Mouse (Mus musculus): Measurements from ENCODE around the gene Cnot10.

Gene Cnot10

DNA sequence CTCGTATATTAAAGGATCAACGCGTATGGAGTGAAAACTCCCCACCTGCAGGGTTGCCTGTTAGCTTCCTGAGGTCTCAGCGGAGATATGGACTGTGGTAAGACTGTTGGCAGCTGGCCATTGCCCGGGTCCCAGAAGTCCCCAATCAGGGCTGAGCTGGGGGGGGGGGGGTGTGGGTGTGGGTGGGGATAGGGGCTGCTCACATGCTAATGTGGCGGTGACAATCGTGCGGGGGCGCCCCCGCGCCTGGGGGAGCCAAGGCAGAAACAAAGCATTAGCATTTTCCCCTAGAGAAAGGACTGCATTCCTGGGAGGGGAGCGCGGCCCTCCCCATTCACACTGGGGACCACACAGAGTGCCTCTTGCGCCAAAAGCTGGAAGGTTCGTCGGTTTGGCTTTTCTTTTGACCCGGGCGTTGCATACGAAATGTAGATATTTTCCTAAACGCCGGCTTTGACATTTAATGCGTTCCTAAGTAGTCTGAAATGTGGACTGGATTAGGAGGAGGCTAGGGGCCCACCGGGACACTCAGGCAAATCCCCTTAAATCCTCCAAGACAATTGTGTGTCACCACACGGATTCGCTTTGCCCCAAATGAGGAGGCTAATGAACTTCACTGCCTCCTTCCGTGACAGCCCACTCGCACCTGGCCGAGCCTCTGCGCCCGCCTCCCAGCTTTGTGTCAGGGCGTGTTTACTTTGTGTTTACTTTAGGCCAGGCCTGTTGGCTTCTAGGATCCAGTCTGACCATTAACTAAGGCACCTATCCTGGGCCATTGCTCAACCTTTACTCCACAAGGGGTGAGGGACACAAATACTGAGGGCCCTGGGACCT, 55.6 kb downstream of the Cnot10 start:
- peak in 1 of 2 experiments; percentile 32 for DNase-seq (ENCODE audit: inconsistent age in 2 of 2, low spot score in 1 of 2)

DNA sequence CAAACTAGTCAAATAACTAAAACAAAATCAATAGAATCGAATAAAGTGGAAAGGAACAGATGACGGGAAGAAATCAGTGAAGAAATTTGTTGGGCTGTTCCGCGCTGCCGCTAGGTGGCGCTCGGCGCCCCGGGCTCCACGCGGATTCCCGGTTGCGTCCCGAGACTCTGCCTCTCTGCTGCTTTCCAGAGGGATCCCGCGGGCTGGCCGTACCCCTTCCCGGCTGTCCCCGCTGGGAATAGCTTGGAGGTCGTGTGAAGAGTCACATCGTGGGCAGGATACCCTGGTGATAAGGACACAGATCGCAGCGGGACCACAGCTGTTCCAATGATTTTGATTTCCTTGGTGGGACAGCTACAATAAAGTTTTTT, 56.2 kb downstream of the Cnot10 start:
- DNase-seq (ENCODE audit: inconsistent age in 2 of 2, low spot score in 1 of 2), result peak; percentile 71 to 85

DNA sequence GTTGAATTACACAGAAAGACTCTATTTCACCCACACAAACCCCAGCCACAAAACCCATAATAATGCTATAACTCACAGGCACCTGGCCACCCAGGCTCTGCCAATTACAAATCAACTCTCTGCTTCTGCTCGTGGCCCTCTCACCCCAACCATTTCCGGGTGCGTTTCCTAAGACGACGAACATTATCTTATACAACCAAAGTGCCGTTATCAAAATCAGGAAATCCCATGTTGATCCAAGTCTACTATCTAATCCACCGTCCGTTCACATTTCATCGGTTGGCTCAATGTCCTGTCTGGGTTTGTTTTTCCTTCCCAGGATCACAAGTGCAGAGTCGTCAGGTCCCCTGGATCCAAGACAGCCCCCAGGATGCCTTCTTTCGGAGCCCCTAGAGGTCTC, 61.3 kb downstream of the Cnot10 start:
- no peak for DNase-seq (ENCODE audit: inconsistent age in 2 of 2, low spot score in 1 of 2)

DNA sequence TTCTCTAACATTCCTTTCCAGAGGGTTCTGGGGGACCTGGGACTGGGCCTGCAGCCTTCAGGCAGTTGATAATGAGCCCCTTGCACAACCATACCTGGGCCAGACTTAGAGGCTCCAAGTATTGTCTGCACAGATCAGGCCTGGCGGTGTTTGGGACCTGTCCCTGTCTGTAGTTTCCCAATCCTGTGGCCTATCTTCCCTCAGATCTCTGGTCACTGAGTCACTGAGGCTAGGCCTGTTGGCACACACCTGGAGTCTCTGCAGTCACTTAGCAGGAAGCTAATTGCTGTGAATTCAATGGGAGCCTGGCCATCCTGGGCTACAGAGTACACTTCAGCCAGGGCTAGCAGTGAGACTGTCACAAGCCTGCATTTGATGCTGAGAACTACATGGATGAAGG, 64.0 kb downstream of the Cnot10 start:
- no peak for DNase-seq (ENCODE audit: inconsistent age in 2 of 2, low spot score in 1 of 2)

DNA sequence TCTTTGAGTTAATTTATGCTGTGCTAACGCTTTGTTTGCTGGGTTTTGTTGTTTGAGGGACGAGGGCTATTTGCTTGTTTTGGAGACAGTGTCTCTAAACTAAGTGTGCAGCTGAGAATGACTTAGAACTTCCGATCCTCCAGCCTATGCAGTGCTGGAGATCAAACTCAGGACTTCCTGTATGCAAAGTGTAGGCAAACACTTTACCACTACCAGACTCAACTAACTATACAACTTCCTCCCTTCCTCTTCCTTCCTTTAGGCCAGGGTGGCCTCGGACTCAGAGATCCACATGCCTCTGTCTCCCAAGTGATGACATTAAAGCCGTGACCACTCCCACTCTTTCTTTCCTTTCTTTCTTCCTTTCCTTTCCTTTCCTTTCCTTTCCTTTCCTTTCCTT, 66.5 kb downstream of the Cnot10 start:
- DNase-seq (ENCODE audit: inconsistent age in 2 of 2, low spot score in 1 of 2), result no peak

DNA sequence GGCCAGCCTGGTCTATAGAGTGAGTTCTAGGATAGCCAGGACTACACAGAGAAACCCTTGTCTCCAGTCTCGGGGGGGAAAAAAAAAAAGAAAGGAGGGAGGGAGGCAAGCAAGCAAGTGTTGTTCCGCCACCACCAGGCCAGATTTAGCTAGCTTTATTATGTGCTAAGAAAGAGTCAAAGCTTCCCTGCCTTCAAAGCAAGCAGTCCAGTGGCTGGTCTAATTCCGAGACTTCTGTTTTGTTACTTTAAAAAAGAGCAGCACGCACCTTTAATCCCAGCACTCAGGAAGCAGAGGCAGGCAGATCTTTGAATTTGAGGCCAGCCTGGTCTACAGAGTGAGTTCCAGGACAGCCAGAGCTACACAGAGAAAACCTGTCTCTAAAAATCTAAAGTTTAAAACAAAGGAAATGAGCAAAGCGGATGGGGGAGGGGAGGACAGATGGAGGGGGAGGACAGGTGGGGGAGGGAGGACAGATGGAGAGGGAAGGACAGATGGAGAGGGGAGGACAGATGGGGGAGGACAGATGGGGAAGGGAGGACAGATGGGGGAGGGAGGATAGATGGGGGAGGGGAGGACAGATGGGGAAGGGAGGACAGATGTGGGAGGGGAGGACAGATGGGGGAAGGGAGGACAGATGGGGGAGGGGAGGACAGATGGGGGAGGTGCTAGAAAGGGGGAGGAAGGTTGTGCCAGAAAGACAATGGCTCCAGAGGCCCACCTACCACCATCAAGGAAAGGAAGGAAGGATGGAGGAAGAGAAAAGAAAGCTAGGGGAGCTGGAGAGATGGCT, 71.1 kb downstream of the Cnot10 start:
- no peak for DNase-seq (ENCODE audit: inconsistent age in 2 of 2, low spot score in 1 of 2)

DNA sequence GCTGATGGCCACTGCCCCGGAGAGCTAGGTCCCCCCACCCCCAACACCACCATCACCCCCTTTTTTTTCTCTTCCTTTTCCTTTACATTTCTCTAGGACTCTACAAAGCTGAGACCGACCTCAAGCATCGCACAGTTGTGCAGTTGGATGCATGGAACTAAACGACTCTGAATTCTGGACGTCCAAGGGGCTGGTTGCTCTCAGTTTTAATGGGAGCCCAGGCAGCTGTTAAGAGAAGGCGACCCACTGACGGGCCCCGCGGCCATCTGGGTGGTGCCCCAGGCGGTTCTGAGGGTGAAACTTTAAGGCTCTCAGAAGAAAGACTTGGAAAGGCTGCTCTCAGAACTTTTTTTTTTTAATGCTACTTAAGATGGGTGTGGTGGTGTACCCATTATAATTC, 75.3 kb downstream of the Cnot10 start:
- no peak for DNase-seq (ENCODE audit: inconsistent age in 2 of 2, low spot score in 1 of 2)

DNA sequence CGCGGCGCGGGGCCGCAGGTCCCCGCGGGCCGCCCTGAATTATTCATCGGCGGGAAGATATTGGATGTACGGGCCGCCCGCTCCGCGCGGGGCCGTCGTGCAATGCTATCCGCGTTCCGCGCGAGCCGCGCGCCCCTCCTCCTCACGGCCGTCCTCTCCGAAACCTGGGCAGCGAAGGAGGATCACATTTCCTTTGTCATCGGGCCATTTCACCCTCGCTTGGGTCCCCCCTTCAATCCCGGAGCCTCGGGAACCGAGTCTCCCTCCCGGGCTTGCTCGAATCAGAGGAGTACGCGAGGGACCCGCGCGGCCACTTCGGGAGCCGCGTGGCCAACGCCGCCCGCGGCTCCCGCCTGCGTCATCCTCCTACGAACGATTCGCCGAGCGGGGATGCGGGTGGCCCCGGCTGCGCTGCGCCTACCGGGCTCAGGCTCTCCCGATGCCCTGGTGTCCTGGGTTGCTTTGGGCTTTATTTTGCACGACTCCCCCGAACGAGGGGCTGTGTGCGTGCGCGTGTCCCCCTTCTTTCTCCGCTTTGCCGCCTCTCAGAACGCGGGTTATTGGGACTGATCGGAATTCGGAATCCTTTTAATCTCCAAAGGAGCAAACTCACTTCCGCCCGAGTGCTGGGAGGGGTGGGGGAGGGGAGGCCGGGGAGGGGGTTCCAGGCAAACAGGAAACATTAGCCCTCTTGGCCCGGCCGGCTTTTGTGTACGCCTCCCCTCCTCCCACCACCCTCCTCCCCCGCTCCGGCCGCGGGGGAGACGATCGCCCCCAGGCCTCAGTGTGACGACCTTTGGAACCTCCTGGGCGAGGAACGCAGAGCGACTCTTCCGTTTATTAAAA, 76.0 kb downstream of the Cnot10 start, which contains the start of gene Trim71:
TSS of gene Trim71 (minus strand) at position 609 of the 846 bp plus-strand sequence.
- DNase-seq (ENCODE audit: inconsistent age in 2 of 2, low spot score in 1 of 2), result no peak

DNA sequence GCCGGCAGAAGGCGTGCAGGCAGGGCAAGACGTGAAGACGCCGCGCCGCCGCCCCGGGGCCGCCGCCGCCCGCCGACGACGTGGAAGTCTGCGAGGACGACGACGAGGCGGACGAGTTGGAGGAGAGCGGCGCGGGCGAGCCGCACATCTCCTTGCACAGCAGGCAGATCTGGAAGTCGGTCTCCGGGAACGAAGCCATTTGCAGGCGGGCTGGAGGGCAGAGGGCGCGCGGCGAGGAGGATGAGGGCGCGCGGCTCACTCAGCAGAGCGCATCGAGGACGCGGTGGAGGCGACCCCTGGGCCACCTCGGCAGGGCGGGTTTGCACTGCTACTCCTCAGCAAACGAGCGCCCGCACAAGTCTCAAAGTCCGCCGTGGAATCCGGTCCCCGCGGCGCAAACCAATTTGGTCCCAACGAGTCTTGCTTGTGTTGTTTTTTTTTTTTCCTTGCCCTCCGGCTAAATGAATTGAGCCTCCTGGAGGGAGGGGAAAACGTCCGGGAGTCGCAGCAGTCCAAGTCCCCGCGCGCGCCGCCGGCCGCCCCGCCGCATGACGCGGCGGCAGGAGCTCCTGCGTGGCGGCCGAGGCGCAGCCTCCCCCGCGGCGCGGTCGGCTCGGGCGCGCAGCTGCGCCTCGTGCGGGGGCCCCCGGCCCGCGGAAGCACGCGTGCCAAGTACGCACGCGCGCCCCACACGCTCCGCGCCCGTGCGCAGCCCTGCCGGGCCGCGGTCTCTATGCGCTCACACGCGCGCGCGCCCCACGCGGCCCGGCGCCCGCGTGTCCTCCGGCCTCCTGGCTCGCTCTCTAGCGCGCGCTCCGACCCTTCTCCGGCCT, 76.8 kb downstream of the Cnot10 start:
- no peak for DNase-seq (ENCODE audit: inconsistent age in 2 of 2, low spot score in 1 of 2)

DNA sequence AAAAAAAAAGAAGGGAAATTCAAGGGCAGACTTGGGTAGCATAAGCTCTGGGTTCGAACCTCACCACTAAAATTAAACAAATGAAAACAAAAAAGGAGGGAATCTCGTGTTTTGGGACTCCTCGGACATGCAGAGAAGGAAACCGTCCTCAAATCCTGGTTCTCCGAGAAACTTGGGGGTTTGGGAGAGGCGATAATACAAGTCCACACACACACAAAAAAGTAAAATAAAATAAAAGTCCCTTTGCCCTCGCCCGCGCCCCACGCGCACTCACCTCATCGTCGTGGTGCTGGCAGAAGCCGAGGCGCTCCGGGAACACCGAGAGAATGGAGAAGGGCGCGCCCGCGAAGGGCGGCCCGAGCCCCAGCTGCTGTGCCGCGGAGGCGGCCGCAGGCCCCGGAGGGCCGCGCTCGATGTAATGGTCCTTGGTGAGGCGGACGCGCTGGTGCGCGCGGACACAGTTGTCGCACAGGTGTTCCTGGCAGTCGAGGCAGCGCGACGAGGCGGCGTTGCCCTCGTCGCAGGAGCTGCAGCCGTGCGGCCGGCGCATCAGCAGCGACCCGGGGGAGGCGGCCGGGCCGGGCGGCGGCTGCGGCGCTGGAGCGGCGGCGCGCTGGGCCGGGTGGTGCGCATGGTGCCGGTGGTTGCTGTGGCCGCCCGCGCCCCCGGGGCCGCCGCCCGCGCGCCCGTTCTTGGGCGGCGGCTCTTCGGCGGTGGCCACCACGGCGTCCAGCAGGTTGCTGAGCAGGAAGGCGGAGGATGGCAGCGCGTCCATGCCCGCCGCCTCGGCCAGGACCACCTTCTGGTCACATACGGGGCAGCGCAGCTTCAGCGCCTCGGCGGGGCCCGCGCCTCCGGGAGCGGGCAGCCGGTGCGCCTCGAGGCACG, 77.7 kb downstream of the Cnot10 start:
- no peak for DNase-seq (ENCODE audit: inconsistent age in 2 of 2, low spot score in 1 of 2)

DNA sequence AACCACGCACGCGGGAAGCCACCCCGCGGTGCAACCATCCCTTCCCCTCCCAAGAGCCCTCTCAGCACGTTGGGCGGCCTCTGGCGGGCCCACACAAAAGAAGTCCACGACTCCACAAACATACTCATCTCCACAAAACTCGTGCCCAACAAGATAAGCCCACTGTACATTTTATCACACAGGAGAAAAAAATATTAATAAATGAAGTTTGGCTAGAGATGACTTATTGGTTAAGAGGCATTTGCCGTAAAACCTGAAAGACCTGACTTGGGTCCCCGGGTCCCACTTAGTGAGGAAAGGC, 78.4 kb downstream of the Cnot10 start:
- DNase-seq (ENCODE audit: inconsistent age in 2 of 2, low spot score in 1 of 2), result no peak

DNA sequence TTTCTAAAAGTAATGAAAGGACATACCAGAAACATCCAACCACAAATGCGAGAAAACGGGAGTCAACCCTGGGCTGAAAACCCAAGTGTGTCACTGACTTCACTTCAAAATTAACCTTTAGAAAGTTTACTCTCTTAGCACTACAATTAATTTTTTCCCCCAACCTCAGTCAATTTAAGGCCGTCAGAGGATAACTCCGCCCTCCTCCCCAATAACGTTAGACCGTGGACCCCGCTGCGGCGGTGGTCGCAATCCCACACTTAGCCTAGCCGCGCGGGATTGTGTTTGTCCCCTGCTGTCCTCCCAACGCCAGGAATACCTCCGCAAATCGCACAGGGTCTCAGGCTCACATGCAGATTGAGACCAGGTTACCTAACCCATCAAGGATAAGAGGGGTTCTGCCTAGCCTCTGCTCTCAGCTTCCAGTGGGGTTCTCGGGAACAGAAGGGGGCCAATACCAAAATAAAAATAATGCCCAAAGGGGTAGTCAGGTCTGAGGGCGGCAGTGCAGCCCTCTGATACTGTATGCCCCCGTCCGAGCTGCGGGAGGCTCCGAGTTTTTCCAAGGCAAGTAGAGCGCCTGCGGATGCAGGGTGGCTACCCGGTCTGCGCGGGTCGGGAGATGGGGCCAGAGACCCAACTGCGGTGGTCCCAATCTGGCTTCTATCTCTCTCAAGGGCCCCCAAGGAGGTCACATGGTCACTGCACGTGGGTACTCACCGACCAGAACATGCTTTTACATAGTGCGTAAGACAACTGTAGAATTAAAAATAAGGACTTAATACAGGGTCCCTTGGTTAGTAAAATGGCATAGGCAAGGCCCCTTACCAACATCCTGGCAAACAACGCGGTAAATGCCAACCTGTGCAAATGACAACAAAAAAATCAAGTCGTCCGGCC, 79.0 kb downstream of the Cnot10 start:
- DNase-seq (ENCODE audit: inconsistent age in 2 of 2, low spot score in 1 of 2), result no peak

DNA sequence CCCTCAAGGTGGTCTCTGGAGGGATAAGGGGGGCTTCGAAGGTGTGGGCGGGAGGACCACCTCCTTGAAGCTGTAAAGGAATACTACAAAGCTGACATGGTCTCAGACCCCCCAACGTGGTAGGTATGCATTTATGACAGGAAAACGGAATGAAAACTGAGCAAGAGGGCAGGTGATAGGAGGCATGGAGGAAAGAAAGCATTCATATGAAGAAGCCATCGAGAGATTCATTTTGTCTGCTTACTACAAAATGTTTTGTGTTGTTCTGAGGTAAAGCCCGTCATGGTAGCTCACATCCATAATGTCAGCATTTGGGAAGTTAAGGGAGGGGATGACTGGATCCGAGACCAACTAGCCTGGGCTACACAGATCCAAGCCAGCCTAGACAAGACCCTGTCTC, 79.8 kb downstream of the Cnot10 start:
- DNase-seq (ENCODE audit: inconsistent age in 2 of 2, low spot score in 1 of 2), result no peak

DNA sequence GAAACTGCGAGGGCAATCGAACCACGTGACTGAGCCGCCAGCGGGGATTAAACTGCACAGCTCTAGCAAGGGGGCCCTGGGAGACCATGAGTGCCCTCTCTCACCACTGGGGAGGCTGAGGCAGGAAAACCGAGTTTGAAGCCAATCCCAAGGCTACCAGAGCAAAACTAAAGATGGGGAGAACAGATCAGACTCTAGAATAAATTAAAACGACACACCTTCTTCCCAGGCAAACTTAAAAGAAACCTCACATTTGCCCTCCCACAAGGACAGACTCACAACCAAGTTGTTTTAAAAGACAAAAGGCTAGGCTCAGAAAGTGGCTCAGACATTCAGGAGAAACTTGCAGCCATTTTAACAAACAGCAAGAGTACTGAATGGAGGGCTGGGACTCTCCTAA, 82.9 kb downstream of the Cnot10 start:
- no peak for DNase-seq (ENCODE audit: inconsistent age in 2 of 2, low spot score in 1 of 2)

DNA sequence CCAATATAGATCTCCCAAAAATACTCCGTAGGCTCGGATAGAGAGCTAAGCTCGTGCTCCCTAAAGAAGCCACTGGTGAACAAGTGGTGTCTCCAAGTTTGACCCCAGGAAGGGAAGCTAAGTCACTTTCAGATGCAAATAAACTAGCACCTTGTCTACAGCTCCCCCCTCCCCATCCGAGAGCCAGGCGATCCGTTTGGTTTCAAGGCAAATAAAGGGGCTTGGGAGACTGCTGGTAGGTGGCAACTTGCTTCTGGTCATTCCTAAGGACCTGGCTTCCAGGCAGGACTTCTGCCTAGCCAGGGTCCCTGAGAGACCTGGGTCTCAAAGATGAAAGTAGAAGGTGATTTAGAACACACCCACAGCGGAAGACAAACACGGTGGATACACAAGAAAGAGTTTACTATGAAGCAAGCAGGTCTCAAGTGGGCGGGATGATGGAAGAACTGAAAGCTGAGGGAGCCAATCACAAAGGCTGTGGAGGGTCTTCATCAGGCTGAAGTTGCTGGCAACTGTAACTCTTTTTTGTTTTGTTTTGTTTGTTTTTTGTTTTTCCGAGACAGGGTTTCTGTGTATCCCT, 83.6 kb downstream of the Cnot10 start:
- DNase-seq (ENCODE audit: inconsistent age in 2 of 2, low spot score in 1 of 2), result no peak

DNA sequence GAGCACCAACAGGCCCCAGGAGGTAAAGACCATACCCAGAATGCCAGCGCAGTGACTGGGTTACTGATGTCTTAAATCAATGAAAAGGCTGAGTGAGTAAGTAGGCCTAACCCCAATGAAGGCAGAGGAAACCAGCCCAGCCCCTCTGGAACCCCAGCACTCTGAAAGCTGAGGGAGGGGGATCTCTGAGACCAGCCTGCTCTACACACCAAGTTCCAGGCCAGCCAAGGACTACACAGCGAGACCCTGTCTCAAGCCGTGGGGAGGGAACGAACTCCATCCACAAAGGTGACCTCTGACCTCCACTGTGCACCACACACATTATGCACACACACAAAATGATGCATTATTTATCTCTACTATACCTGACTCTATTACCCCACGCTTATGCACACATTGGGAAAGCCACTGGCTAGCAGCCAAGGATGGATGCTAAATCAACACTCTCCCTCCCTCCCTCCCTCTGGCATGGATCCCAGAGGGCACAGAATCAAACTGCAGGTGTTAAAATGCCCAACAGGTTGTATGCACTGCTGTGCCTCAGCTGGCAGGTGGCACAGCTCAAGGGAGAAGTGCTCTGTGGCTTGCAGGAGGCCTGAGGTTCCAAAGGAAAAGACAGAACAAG, 85.5 kb downstream of the Cnot10 start:
- DNase-seq (ENCODE audit: inconsistent age in 2 of 2, low spot score in 1 of 2), result no peak

DNA sequence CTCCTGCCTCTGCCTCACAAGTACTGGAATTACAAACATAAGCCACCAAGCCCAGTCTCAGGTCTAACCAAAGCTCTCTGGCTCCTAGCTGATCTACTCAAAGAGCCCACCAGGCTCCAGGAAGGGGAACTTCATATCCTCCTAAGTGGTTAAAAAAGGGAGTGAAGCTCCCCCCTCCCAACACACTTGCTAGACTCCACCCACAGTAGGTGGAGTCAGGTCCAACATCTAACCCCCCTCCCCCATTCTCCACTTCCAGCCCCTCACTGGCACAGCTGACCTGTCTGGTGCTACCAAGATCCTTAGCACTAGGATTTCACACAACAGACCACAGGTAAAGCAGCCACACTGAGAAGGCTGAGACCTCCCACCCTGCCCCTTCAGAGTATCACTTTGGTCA, 86.2 kb downstream of the Cnot10 start:
- no peak for DNase-seq (ENCODE audit: inconsistent age in 2 of 2, low spot score in 1 of 2)

DNA sequence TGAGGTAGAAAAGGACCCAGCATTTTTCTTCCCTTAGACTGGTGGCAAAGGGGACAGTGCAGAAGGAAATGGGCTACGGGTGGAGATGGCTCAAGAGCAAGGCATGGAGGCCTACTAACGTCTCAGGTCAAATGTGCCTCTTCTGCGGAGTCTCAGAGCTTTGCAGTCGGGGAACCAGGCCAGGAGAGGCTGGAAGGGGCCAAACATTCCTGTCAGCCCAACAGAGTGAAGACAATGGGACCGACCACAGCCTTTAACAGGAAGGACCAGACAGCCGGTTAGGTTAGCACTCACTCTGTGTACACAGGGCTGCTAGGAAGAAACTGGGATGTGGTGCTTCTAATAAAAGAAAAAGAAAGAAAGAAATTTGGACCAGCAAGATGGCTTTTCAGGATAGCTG, 90.0 kb downstream of the Cnot10 start:
- DNase-seq (ENCODE audit: inconsistent age in 2 of 2, low spot score in 1 of 2), result no peak

All from adrenal gland, adult (tissue).